Mouse (Mus musculus) hindlimb bud, embryonic 11.5 days (tissue): ENCODE data around the gene Snx30.

Experiments
- DNase-seq: peaks from one replicate; pipeline ENCODE4 v3.0.0-alpha.2; 2012; ENCODE audit warnings: low read depth, low spot score; ENCODE audit errors: extremely low spot score

Snx30 gene

DNA sequence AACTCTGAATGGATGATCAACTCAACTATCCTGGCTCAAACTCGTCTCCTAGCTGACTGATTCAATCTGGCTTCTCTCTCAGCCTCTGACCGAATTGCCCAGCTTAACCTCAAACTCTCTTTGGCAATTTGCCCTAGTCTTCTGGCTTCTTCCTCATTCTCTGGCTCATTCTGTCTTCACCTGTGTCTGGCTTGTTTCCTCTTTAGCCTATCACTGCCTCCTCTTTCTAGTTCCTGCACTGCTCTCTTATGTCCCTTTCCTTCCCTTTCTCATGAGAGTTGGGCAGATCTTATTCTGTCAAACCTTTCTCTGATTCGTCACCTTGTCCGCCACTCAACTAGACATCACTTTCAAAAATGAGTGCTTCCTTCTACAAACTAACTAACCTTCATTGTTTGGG lies 16.5 kb downstream of the Snx30 start:
- no peak for DNase-seq

DNA sequence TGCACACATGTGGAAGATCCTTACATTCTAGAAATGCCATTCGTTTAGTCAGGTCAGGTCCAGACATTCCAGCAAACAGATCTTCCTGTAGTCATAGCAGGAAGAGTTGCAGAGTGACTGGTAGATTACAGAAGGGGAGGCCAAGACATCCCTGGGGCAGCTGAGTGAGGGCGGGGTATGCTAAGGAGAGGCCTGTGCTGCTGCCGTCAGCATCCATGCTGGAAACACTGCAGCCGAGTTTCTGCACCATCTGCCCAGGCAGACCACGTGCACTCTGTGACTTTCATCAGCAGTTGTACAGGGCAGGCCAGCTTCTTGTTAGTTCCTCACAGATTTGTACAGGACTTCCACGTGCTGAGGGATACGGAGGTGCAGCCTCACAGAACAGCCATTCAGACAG lies 17.8 kb downstream of the Snx30 start:
- DNase-seq, result no peak

DNA sequence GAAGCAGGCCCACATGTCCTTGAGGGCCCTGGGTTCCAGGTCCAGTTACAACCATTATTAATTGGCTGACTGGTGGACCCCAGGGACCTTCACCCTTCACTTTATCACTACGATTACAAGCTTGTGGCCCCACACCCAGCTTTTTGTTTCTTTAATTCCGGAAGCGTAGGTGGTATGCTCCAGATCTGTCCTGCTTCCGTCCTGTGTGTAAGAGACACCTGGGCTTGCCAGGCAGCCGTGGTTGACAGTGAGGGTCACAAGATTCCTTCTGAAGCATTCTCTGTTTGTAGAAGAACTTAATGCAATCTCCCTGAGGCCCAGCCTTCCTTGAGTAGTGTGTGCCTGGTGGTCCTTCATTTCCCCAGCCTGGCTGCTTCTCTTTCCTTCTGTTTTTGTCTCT lies 19.2 kb downstream of the Snx30 start:
- no peak for DNase-seq

DNA sequence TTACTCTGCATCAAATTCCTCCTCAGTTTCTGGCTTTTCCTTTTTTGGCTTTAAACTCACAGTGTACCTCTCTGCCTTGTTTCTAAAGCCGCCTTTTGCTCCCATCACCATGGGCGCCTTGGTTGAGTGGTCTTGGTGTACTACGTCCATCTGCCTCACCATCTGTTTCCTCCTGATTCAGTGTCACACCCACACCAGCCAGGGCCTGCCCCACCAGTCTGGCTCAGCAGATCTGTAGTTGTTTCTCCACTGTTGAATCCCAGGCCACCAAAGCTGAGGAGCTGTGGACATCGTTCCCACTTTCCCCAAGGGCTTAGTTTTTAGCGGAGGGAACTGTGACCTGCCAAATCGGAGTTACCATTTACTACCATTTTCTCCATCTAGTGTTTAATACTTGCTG lies 20.0 kb downstream of the Snx30 start:
- DNase-seq, result no peak

DNA sequence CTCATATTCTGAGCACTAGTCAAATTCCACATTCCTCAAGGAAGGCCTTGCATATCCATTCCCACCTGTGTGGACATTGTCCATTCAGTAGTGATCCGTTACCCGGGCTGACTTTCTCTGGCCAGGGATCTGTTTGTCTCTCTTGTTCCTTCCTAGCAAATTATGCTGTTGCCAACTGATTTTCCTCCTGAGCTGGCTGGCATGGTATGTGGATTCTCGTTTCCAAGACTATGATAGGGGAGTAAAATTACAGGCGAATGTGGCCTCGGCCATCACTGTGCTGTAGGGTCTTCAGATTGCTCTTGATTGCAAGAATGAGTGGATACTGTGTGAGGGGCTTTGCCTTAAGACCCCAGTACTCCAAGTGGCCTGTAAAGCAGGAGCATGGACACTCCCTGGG lies 20.7 kb downstream of the Snx30 start:
- DNase-seq, result no peak

DNA sequence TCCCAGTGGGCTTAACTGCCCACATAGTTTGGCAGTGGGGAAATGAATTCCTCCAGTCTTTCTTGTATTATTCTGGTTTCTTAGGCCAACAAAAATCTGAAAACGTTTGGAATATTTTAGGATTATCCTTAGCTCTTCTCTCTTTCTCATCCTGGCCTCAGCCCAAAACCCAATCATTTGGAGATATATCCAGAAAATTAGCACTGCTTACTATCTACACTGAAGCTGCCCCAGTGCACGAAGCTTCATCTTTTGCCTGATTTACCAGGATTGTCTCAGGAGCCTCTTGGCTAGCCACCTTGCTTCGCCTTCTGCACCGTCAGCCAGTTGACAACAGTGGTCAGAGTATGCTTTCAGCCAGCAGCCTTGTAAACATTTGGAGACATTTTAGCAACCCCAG lies 23.4 kb downstream of the Snx30 start:
- DNase-seq, result no peak

DNA sequence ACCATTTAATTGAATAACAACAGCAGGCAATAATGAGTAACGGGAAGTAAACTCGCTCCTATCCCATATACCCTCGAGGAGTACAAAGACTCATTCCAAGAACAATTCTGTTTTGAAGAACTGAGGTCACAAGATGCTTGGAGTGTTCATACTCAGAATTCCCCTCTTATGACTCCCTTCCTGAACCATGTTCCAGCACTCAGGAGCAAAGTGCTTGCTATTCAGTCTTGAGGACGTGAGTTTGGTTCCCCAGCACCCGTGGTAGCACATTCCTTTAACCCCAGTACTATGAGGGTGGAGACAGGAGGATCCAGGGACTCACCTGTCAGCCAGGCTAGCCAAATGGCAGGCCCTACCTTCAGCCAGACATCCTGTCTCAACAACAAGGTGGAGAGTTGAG lies 25.4 kb downstream of the Snx30 start:
- DNase-seq, result no peak

DNA sequence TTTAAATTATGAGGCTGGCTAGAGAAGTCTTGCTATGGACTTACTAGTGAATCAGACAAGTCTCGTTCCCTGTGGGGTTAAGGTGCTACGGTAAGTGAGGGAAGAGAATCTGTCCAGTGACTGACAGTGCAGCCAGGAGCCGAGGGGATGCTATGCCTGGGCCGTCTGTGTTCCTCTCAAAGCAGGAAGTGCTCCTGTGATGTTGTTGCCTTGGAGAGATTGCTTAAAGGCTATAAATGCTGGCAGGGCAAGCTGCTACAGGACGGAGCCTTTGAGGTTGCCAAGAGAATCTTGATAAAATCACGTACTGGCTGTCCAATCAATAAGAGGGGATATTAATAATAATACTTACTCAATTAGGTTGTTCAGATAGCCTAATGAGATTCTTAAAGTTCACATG lies 27.2 kb downstream of the Snx30 start:
- DNase-seq, result no peak

DNA sequence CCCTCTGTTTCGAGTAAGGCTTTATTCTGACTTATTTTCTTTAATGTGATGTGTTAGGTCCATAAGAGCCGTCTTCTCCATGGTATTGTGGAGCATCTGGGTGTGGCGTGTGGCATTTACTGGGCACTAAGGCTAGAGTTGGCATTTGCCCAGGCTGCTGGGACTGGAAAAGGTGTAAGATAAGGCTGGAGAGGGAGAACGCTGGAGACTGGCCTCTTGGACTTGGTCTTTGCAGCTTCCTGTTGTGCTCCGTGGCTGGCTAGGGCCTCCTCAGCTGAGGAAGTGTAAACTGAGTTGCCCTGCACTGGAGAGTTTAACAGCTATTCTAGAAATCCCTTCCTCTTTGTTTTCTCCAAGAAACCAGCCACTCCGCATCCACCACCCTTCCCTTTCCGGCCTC lies 32.0 kb downstream of the Snx30 start:
- no peak for DNase-seq

DNA sequence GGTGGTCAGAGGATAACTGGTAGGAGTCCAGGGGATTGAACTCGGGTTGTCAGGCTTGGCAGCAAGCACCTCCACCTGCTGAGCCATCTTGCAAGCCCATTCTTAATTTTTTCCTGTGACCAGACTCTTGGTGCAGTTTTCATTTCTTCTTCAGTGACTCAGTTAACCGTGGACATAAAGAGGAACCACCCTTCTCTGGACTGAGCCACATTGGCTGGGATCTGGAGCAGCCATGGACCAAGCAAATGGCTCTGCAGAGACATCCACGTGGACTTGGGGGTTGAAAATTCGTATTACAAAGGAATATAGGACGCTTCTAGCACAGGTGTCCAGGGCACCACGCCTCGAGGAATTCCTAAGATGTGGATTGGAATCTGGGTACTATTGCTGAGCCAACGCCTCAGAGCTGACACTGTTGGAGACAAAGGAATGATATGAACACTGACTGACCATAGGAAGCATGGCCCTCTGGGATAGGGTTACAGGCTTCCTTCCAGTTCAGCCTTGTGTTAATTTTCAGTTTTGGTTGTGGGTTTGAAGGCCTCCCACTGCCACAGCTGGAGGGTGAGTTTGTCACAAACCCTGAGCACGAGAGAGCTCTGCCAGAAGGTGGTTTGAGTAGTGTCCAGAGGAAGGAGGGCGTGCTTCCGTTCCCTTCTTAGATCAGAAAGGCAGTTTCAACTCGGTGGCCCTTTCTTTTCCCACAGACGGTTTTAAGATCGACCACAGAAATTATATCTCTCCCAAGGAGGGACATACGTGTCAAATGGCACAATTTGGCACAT lies 39.0 kb downstream of the Snx30 start:
- no peak for DNase-seq

DNA sequence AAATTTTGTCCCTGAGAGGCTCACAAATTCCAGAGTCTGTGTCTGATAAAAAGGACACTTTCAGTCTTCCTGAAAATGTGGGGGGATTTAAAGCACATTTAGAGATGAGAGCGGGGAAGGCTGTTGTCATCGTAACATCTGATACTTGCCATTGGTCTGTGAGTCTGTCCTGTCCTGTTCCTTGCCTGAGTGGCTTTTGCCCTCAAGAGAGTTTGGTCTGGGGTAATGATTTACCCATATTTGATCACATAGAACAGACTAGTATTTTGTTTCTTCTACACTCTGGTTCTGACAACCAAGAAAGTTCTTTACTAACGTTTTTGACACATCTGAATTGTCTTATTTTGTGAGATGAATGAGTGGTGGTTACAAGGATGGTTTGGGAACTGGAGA lies 39.6 kb downstream of the Snx30 start:
- DNase-seq, result no peak

DNA sequence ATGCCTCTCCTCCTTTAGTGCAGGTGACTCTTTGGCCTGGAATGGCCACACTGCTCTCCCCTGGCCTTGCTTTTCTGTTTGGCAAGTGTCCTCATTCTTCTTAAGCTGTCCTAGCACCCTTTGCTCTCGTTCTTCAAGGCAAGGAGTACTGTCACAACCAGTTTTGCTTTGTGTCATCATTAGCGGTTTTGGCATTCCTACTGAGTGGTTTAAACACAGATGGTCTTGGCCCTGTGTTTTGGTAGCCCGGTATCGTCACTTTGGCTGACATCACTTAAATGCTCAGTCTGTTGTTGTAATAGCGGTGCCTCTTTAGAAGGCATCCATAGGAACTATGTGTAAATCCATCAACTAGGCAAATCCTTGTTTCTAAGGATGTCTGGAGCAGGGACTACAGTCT lies 41.8 kb downstream of the Snx30 start:
- no peak for DNase-seq

DNA sequence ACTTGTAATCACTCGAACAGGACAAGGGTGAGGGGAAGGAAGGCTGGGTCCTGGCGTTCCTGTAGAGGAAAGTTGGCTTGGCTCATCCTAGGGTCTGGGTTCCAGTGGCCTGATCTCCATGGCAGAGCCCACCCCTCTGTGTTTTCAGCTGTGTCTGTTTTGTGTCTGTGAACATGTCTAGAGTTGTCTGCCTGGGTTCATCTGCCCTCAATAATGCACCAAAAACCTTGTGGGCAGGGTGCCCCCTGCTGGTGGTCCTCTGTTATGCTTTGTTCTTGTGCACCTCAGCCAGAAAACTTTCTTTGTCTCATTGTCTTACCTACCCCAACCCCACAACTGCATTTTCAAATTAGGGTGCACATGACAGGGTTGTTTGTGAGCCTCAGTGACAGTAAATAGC lies 44.5 kb downstream of the Snx30 start:
- DNase-seq, result peak; percentile 35

DNA sequence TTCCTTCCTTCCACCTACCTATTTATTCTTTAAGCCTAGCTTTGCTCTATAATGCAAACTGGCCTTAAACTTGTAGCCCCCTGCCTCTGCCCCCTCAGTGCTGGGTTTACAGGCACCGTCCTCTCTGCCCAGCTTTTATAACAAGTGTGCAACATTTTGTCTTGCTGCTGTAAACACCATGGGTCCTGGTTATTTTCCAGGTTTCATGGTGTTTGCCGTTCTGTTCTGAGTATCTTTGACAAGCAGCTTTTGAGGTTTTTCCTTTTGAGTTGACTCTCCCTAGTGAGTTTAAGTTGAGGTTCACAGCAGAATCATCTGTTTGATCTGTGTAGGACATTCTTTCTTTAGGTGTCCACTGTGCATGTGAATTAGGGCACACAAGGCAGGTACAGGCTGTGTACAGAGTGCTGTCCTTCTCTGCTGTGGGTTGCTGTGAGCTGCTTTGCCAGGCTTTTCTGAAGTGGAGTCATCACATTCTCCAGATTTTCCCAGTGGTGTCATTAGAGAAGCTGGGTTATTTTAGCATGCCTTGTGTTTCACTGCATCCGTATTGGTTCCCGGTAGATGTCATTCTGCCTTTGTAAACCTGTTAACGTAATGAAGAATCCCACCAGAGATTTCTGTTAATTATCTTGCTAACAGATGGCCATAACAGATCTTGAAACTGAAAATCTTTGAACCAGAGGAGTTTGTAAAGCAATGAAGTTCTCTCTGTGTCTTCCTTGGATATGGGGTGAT lies 45.4 kb downstream of the Snx30 start:
- no peak for DNase-seq

DNA sequence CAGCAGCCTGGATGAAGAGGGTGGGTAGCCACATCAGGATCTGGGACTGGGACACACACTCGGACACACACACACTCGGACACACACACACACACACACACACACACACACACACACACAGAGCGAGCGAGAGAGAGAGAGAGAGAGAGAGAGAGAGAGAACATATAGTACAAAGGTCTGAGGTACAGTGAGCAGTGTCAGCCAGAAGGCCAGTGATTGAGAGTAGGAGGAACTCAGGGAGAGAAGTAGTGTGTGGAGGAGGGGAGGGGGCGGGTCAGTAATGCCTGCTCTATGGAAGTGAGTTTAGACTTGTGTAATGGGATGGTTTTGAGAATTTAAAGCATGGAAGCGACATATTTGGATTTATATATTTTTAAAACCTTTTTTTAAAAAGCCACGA lies 47.5 kb downstream of the Snx30 start:
- no peak for DNase-seq

DNA sequence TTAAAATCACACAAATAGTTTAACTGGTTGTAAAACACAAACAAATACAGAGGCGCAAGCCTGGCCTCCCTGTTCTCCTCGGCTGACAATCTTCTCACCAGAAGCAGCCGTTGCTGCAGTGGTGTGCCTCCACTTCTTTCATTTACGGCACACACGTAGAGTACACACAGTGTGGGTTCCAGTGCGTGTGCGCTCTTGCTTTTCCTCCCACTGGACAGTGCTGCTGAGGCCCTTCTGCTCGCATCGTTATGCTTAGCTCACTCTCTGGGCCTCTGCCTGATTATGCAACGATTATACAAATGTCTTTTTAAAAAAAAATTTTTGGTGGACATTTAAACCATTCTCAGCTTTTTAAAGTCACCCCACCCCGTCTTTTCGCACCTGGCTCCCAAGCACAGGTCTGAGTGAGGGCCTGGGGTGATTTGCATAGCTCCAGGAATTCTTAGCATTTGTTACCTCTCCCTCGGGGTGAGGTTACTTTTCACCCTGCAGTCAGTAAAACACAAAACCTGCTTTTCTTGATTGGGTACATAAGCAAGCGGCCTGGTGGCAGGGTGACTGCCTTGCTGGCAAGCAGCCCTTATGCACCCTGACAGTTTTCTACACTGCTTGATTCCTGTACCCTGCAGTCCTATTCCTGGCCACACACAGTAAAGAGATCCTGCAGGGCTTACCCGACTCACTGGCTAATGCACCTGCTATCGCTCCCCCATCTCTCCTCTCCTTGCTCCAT lies 54.2 kb downstream of the Snx30 start:
- DNase-seq, result no peak

DNA sequence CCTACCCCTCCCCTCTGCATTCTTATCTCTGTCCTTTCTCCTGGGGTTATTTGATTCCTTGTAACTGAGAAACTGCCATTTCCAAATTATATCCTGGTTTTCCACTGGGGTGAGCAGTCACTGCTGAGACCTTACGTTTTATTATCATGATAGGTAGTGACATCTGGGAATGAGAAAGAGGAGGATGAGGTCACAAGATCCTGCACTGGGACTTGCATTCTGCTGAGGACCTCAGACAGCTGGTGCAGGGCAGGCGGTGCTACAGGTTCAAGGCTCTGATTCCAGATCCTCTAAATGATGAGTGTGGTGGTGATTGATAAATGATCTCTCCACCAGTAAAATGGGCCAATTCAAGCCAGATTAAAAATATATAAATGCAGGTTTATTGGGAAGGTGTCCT lies 54.8 kb downstream of the Snx30 start:
- DNase-seq, result no peak

DNA sequence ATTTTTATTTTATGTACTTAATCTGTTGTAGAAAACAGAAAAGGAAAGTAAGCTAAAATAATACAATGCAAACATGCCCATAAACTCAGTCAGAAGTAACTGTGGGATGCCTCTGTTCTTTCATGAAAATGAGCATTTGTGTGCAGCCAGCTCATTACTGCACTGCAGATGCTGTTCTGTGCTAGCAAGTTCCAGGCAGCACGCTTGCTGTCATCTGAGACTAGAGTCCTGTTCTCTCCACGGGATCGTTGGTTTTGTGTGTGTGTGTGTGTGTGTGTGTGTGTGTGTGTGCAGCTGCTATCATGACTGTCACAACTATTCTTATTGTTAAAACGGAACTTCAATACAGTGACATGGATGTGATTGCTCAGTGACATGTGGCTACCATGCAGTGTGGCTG lies 56.2 kb downstream of the Snx30 start:
- no peak for DNase-seq

DNA sequence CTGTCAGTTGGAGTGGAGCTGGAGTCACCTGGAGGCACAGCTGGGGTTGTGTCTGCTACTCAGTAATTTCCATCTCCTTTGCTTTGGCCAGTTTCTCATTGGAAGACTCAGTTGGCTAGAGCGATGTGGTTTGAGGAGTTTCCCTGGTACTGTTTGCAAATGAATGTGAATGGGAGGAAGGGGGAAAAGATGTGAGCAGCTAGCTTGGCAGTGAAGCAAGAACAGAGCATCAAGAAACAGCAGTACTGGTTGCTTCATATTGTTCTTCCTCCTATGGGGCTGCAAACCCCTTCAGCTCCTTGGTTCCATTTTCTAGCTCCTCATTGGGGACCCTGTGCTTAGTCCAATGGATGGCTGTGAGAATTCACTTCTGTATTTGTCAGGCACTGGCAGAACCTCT lies 56.7 kb downstream of the Snx30 start:
- no peak for DNase-seq

DNA sequence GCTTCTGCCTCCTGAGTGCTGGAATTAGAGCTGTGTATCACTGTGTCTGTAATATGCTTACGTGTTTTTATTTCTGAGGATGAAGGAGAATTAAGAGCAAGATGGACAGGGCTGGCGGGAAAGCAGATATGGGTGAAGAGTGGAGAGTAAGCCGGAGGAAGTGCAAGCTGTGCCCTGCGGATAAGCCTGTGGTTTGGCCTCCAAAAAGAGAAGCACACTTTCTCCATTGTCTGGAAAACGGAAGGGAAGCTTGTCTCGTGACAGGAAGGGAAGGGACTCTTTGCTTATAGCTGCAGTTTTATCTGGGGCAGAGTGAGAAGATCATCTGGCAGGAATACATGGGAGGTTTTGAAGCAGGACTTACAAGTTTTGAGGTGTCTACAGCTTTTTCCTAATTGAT lies 58.2 kb downstream of the Snx30 start:
- no peak for DNase-seq

DNA sequence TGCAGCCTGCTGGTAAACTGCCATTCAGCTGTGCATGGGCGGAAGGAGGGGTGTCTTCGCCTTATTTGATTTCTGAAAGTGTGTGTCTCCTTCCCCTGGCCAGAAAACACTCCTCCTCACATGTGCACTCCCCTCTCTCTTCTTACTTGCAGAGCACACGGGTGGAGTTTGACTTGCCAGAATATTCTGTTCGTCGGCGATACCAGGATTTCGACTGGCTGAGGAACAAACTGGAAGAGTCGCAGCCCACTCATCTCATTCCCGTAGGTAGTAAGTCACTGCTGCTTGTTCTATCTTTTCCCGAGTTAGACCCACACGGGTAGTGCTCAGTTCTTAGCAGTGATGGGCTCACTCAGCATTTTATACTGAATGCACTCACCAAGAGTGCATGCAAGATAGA lies 62.4 kb downstream of the Snx30 start:
- DNase-seq, result no peak

DNA sequence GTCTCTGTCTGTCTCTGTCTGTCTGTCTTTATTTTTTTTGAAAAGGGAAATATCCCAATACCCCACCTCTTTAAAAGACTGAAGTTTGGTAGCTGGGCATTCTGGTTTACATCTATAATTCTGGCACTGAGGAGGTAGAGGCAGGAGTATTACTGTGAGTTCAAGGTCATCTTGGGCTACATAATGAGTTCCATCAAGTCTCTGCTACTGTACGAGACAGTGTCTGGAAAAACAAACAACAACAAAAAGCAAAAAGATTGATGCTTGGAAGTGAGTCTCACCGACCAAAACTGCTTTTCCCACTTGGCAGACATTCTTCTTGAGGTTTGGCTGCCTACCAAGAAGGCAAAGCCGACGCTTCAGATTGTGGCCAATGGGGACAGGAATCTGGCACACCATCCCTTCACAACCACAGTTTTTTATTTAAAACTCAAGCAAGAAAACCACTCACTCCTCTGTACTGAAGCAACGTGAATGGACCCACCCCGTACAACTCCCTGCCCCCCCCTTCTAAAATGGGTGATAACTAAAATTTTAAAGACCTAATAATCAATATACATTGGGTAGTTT lies 63.9 kb downstream of the Snx30 start:
- no peak for DNase-seq
